Mouse (Mus musculus): ENCODE results near the gene Trim52. TPM values are rescaled to one million over a fixed set of nuclear protein-coding genes. Genes with fewer than 3 reads are reported as not detected.

Gene Trim52
- polyA plus RNA-seq (2015; fragmentation: Nextera tagmentation; extraction: Ambion mirVana), result not detected in 2 replicates

DNA sequence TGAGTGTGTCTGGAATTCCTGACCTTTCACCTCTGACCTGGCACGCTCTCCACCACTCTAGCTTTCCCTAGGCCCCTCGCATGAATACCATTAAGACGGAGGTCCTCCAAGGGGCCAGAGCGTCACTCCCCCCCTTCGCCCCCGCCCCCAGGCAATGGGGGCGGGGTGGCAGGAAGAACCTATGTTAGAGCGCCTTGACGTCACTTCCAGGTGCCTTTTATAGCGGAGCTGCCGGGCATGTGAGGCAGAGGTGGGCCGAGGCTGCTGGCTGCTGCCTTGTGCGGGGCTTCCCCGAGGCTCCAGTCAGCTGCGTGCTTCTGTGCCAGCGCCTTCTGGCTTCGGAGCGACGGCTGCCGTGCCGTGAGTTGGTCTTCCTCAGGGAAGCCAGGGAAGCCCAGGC lies at the start of gene Trim52:
Gene Trim52 (plus strand): TSS at position 219 of the 400 bp plus-strand sequence.
- no peaks in the 10 kb centered on the region for H3K36me3 ChIP-seq

DNA sequence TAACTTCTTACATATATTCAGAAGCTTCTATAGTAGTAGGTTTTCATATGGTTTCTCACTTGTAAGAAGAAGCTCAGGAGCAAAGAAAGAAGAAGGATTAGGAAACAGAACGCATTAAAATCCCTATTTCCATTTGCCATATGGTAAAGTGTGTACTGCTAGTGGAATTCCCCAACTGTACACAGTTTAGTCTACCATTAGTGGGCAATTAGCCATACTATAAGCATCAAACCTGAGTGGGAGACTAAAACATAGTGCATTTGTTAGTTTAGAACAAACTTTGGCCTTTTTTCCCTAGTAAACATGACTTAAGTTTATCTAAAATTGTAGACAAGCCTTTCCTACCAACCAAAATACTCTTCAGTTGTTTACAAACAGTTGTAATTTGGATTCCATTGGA lies 33.4 kb upstream of the Trim52 start:
- H3K27me3 ChIP-seq, result no peaks in the 10 kb centered on the region
- H3K36me3 ChIP-seq, result no peaks in the 10 kb centered on the region
- H3K4me3 ChIP-seq (replicated peaks), result no peak overlapping the region
- no peaks in the 10 kb centered on the region for H3K9me3 ChIP-seq (replicated peaks)
- H3K4me2 ChIP-seq (replicated peaks), result no peak overlapping the region
- no peak for ATAC-seq (ENCODE audit: insufficient number of reproducible peaks, low FRiP score, low TSS enrichment, low read depth)
- H3K27ac ChIP-seq (replicated peaks), result no peak overlapping the region
- no peaks in the 10 kb centered on the region for H3K4me1 ChIP-seq
- WGBS, result 77% methylated on average over 1 of the region's 1 CpGs
- H3K9ac ChIP-seq, result no peak overlapping the region

More for the DNA sequence above, at the start of gene Trim52:
- Histone ChIP-seq H3K27ac (replicated peaks) (no peak within 1 kb of the TSS), H3K9ac (no peak within 1 kb of the TSS), H3K4me3 (replicated peaks) (no peak within 1 kb of the TSS), H3K27me3 (no peaks in the 10 kb centered on the region), H3K9me3 (replicated peaks) (no peaks in the 10 kb centered on the region), H3K4me2 (replicated peaks) (no peak within 1 kb of the TSS), H3K4me1 (no peaks in the 10 kb centered on the region)
- no peak for ATAC-seq (ENCODE audit: insufficient number of reproducible peaks, low FRiP score, low TSS enrichment, low read depth)
- 96% methylated on average over 21 of the region's 21 CpGs for WGBS

DNA sequence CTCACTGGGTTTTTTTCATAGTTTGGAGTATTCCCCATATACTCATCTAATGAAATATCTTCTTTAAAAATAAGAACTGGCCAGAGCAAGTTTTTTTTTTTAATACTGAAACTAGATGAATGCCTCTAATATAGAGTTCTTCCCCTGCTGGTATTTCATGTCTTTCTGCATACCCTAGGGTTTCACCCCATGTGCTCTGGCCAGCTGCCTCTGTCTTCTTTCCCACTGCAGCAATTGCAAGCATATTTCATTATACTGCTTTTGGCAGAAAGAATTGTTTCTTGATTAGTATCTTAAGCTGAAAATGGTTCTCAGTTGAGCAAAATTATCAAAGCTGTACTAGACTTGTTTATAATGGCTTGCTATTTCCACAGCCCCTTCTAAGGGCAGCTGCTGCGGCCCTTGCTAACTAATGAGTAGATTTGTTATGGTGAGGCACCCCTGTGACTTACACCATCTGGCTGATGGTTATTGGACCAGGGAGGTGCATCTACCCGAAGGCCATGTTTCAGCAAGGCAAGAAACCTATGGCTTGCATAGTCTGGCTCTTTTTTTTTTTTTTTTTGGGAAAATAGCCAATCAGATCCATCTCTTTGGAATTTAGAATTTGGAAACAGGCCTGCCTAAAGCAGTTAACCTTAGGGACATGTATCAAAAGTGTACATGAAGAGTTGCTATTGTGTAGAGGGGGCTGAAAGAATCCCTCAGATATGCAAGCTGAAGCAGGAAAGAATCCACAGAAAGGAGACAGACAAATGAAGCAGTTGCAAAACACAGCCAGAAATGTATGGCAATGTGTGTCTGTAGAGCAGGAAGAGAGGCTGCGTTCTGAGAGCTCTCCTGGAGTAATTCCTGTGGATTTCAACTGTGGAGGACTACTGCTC lies 30.6 kb upstream of the Trim52 start:
- Histone ChIP-seq H3K4me3 (replicated peaks) (no peak overlapping the region), H3K9me3 (replicated peaks) (no peaks in the 10 kb centered on the region), H3K9ac (no peak overlapping the region), H3K27me3 (no peaks in the 10 kb centered on the region), H3K27ac (replicated peaks) (peak overlapping the region; percentile 44), H3K4me1 (no peaks in the 10 kb centered on the region), H3K36me3 (no peaks in the 10 kb centered on the region), H3K4me2 (replicated peaks) (no peak overlapping the region)
- 48% methylated on average over 3 of the region's 3 CpGs for WGBS
- peak; percentile 70 for ATAC-seq (ENCODE audit: insufficient number of reproducible peaks, low FRiP score, low TSS enrichment, low read depth)

DNA sequence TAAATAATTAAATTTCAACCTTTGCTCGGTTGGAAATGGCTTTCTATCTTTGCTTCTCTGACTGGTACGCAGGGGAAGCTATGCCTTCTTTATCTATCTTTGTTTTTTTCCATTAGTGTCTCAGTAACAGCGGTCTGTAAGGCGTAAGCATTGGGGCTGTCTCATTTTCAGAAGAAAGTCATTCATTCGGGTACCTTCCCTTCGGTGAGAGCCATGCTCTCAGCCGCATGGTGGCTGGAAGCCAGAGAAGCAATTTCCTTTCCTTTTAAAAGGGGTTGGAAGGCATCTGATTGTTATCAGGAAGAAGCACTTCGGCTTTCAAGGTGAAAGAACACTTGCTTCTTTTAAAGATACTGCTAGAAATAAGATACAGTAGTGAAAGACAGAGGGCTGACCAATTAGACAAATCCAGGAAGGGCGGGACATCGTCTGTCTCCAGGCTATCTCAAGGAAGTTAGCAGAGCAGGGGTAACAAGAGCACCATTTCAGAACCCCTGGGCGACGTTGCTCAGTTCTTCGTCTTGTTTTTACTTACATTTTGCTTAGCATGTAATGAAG lies 17.4 kb upstream of the Trim52 start:
- no peaks in the 10 kb centered on the region for H3K36me3 ChIP-seq
- no peak overlapping the region for H3K4me3 ChIP-seq (replicated peaks)
- H3K27ac ChIP-seq (replicated peaks), result no peak overlapping the region
- H3K9ac ChIP-seq, result no peak overlapping the region
- no peak for ATAC-seq (ENCODE audit: insufficient number of reproducible peaks, low FRiP score, low TSS enrichment, low read depth)
- H3K27me3 ChIP-seq, result no peaks in the 10 kb centered on the region
- 55% methylated on average over 13 of the region's 13 CpGs for WGBS
- H3K9me3 ChIP-seq (replicated peaks), result no peaks in the 10 kb centered on the region
- H3K4me1 ChIP-seq, result no peaks in the 10 kb centered on the region
- H3K4me2 ChIP-seq (replicated peaks), result no peak overlapping the region

DNA sequence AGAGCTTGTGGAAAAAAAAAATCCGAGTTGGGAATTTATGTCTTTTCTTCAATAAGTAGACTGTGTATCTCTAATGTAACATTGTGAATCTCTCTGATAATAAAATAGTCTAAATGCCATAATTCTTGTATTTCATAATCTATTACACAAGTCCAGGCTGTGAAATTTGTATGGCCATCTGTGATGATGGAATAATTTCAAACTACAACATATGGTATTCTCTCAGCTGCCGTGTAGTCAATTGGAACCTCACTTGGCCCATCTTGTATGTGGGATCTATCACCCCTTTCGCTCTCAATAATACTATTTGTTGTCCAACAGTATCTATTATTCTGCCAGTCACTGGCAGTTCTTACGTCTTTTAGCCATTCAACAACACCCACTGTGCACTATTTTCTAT lies 9.2 kb upstream of the Trim52 start:
- no peaks in the 10 kb centered on the region for H3K4me1 ChIP-seq
- 89% methylated on average over 4 of the region's 4 CpGs for WGBS
- no peak overlapping the region for H3K27ac ChIP-seq (replicated peaks)
- H3K4me2 ChIP-seq (replicated peaks), result no peak overlapping the region
- no peaks in the 10 kb centered on the region for H3K27me3 ChIP-seq
- H3K4me3 ChIP-seq (replicated peaks), result no peak overlapping the region
- H3K36me3 ChIP-seq, result no peaks in the 10 kb centered on the region
- H3K9ac ChIP-seq, result no peak overlapping the region
- ATAC-seq (ENCODE audit: insufficient number of reproducible peaks, low FRiP score, low TSS enrichment, low read depth), result no peak
- no peaks in the 10 kb centered on the region for H3K9me3 ChIP-seq (replicated peaks)

DNA sequence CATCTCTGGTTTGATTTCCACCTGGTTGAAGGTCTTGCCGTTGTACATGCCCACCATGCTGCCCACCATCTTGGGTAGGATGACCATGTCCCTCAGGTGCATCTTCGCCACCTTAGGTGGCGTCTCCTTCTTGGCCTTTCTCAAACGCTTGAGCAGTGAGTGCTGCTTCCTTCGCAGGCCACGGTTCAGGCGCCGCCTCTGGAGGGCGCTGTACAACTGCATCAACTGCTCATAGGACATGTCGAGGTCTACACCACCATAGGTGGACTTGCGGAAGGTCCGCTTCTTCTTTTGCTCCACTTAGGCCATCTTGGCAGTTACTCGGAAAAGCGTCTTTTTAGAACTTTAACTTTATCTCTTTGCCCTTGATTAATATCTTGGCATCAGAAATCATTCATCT lies 5.1 kb upstream of the Trim52 start:
- Histone ChIP-seq H3K4me3 (replicated peaks) (no peak overlapping the region), H3K27me3 (no peaks in the 10 kb centered on the region), H3K9ac (no peak overlapping the region), H3K4me2 (replicated peaks) (no peak overlapping the region), H3K9me3 (replicated peaks) (no peaks in the 10 kb centered on the region), H3K4me1 (no peaks in the 10 kb centered on the region), H3K27ac (replicated peaks) (no peak overlapping the region), H3K36me3 (no peaks in the 10 kb centered on the region)
- no peak for ATAC-seq (ENCODE audit: insufficient number of reproducible peaks, low FRiP score, low TSS enrichment, low read depth)
- WGBS, result 89% methylated on average over 14 of the region's 14 CpGs

DNA sequence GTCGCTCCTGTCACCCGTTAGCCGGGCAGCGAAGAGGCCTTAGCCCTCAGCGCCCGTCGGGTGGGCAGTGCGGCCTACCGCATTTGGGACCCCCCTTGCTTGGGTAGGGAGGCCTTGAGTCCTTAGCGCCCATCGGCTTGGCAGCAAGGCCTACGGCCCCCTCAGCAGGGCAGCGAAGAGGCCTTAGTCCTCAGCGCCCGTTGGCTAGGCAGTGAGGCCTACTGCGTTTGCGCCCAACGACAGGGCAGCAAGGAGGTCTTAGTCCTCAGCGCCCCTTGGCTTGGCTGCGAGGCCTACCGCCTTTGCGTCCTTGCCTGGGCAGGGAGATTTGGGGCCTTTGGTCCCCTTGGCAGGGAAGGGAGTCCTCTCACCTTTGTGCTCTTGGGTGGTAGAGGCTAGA lies 427 bp downstream of the Trim52 start:
- Histone ChIP-seq H3K4me3 (replicated peaks) (no peak overlapping the region), H3K27me3 (no peaks in the 10 kb centered on the region), H3K9me3 (replicated peaks) (no peaks in the 10 kb centered on the region), H3K27ac (replicated peaks) (no peak overlapping the region), H3K4me2 (replicated peaks) (no peak overlapping the region), H3K36me3 (no peaks in the 10 kb centered on the region), H3K4me1 (no peaks in the 10 kb centered on the region), H3K9ac (no peak overlapping the region)
- ATAC-seq (ENCODE audit: insufficient number of reproducible peaks, low FRiP score, low TSS enrichment, low read depth), result no peak
- WGBS, result 98% methylated on average over 22 of the region's 22 CpGs

DNA sequence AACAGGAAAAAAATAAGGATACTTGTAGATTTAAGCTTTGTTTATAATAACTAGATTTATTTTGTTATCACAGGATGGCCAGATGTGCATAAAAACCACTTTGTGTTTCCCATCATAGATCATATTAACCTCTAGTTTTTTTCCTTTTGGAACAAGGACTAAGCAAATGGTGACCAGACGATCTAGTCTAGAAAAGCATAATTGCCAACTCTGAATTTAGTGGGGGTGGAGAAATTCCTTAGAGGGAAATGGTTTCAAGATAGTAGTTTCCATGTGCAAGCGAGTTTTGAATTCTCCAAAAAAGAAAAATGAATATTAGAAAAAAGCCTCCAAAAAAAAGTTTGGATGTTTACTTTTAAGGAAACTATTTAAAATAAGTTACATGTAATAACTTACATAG lies 13.4 kb downstream of the Trim52 start:
- no peaks in the 10 kb centered on the region for H3K4me1 ChIP-seq
- ATAC-seq (ENCODE audit: insufficient number of reproducible peaks, low FRiP score, low TSS enrichment, low read depth), result no peak

DNA sequence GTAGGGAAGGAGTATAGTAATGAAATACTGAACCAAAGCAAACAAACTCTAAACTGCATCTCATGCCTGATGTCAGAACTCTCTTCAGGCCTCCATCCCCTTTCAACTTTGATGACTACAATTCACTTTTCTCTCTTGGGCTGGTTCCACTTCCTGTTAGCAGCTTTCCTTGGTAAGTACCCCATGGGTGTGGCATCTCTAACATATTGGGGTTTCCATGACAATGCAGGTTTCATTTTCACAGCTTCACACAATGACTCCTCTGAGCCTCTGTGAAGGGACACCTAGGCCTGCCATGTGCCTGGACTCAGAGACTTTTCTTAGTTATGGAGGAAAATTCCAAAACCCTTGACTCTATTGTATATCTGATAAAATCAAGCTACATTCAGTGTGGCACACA lies 30.3 kb downstream of the Trim52 start:
- no peak for ATAC-seq (ENCODE audit: insufficient number of reproducible peaks, low FRiP score, low TSS enrichment, low read depth)
- Histone ChIP-seq H3K9ac (no peak overlapping the region), H3K4me1 (no peaks in the 10 kb centered on the region), H3K27ac (replicated peaks) (no peak overlapping the region), H3K4me2 (replicated peaks) (no peak overlapping the region), H3K9me3 (replicated peaks) (no peaks in the 10 kb centered on the region), H3K27me3 (no peaks in the 10 kb centered on the region), H3K4me3 (replicated peaks) (no peak overlapping the region), H3K36me3 (no peaks in the 10 kb centered on the region)

More for the DNA sequence above, 13.4 kb downstream of the Trim52 start:
- Histone ChIP-seq H3K9ac (no peak overlapping the region), H3K36me3 (no peaks in the 10 kb centered on the region), H3K27me3 (no peaks in the 10 kb centered on the region), H3K27ac (replicated peaks) (no peak overlapping the region), H3K4me2 (replicated peaks) (no peak overlapping the region), H3K4me3 (replicated peaks) (no peak overlapping the region), H3K9me3 (replicated peaks) (no peaks in the 10 kb centered on the region)
- WGBS, result 37% methylated on average over 2 of the region's 2 CpGs

DNA sequence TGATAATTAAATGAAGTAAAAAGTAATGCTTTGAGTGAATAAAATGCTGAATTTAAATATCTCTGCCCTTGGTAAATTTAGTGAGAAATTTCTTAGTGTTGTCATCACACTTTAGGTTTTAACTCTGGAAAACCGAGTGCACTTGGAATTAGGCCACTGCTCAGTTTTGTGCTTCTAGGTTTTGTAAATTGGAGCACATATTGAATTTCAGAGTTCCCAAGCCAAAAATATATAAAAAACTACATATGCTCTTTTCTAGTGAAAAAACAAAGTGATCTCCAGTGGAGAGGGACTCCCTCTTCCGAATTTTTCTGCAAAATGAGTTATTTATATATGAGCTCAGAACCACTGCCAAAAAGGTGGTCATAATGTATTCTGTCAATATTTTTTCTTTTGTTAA lies 45.2 kb downstream of the Trim52 start:
- H3K27ac ChIP-seq (replicated peaks), result no peak overlapping the region
- H3K36me3 ChIP-seq, result no peaks in the 10 kb centered on the region
- H3K4me1 ChIP-seq, result no peaks in the 10 kb centered on the region
- no peak overlapping the region for H3K4me2 ChIP-seq (replicated peaks)
- no peak overlapping the region for H3K9ac ChIP-seq
- ATAC-seq (ENCODE audit: insufficient number of reproducible peaks, low FRiP score, low TSS enrichment, low read depth), result no peak
- WGBS, result 37% methylated on average over 2 of the region's 2 CpGs
- H3K9me3 ChIP-seq (replicated peaks), result no peaks in the 10 kb centered on the region
- H3K27me3 ChIP-seq, result no peaks in the 10 kb centered on the region
- H3K4me3 ChIP-seq (replicated peaks), result no peak overlapping the region

DNA sequence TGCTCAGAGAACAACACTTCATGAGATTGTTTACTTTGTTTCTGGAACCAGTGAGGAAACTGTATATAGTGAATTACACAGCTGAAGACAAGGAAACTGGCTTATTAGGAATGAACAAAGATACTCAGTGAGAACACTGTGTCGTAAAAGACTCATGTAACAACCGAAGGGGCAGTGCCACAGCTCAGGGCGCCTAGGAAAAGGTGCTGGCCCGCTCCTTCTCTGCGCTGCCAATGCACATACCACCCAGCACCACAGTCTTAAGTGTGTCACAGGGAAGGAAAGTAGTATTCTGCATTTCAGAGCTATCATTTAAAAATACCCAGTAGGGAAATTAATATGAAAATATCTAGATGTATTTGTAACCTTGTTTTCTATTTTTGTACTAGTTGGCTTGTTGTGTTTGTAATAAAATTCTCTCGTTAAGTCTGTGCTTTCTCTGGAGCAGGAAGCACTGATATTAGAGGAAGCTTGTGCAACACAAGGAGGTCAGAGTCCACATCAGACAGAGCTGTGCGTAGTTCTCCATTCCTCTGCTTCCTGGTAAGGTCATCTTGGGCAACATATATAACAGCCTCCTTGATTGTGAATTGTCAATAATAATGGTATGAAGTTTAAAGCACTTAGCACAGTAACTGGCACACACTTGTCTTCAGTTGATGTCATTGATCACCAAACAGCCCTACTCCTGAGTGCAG lies 49.0 kb downstream of the Trim52 start:
- H3K27me3 ChIP-seq, result no peaks in the 10 kb centered on the region

More for the DNA sequence above, 49.0 kb downstream of the Trim52 start:
- WGBS, result 72% methylated on average over 7 of the region's 7 CpGs
- H3K27ac ChIP-seq (replicated peaks), result no peak overlapping the region
- H3K36me3 ChIP-seq, result no peaks in the 10 kb centered on the region
- no peak overlapping the region for H3K9ac ChIP-seq
- no peak overlapping the region for H3K4me2 ChIP-seq (replicated peaks)
- no peaks in the 10 kb centered on the region for H3K9me3 ChIP-seq (replicated peaks)
- no peaks in the 10 kb centered on the region for H3K4me1 ChIP-seq
- H3K4me3 ChIP-seq (replicated peaks), result no peak overlapping the region
- no peak for ATAC-seq (ENCODE audit: insufficient number of reproducible peaks, low FRiP score, low TSS enrichment, low read depth)
